Mouse (Mus musculus) bone marrow macrophage, adult 2 months (primary cell): ENCODE data around the gene Iqcf4.

Source experiments
- CTCF ChIP-seq: IDR thresholded peaks from 2 replicates; pipeline ENCODE4 v1.5.1; 2012; ENCODE audit warnings: low read depth, mild to moderate bottlenecking, low read length, moderate library complexity
- POLR2A ChIP-seq: IDR thresholded peaks from 2 replicates; pipeline ENCODE4 v1.6.1; 2012; ENCODE audit warnings: mild to moderate bottlenecking, low read depth, low read length, borderline replicate concordance

DNA sequence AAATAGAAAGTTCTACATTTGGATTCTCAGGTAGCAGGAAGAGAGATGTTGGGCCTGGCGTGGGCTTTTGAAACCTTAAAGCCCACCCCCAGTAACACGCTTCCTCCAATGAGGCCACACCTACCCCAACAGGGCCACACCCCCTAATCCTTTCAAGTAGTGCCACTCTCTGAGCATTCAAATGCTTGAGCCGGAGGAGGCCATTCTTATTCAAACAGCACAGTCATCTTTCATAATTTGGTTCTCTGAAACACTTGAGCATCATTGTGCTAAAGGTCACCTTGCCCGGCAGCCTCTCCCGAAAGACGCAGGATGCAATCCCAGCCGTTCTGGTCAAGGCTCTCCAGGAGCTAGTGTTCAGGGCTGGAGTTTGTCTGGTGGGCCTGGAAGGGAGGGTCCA lies 36.5 kb downstream of the Iqcf4 start:
- TF ChIP-seq POLR2A (no peak), CTCF (no peak)
